Mouse (Mus musculus) gastrocnemius, postnatal 10 days (tissue): ENCODE results near the gene Sec31a. TPM values are rescaled to one million over a fixed set of nuclear protein-coding genes. Genes with fewer than 3 reads are reported as not detected.

Experiments used
- DNase-seq: peaks from one replicate; pipeline ENCODE4 v3.0.0; 2021; ENCODE audit warnings: mixed read lengths
- total RNA-seq, 2 experiments: library from RNA; stranded (reverse); gene quantifications; 2 replicates each; pipeline ENCODE4 v1.2.3; 2021

Sec31a gene
- total RNA-seq, 2 experiments from 2014 or later: 95.9 to 124 TPM

DNA sequence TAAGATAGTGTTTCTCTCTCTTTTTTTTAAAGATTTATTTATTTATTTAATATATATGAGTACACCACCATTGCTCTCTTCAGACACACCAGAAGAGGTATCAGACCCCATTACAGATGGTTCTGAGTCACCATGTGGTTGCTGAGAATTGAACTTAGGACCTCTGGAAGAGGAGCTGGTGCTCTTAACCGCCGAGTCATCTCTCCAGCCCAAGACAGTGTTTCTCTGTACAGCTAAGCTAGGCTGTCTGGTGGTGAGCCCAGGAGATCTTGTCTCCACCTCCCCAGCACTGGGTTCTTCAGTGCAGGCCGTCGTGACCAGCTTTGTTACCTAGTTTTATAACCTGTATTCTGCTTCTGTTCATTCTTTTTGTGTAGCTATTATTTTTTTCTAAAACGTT lies 5.8 kb downstream of the Sec31a start:
- no peak for DNase-seq

- no peak for DNase-seq
Observed at GRCm38 (mm10) chr5:100408485-100408884, 7.5 kb downstream of the Sec31a start.

DNA sequence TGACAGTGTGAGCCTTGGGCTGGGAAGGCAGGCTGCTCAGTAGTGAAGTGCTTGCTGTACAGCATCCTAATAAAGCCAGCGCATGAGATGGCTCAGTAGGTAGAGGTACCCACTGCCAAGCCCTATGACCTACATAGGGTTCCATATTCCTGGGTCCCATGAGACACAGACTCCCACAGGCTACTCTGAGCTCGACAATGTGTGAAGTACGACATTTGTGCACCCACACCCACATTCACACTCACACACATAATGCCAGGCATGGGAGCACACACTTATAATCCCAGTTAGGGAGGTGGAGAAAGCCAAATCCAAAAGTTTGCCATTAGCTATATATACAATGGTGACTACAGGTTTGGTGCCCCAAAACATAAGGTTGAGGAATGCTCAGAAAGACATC lies 19.3 kb downstream of the Sec31a start:
- no peak for DNase-seq

DNA sequence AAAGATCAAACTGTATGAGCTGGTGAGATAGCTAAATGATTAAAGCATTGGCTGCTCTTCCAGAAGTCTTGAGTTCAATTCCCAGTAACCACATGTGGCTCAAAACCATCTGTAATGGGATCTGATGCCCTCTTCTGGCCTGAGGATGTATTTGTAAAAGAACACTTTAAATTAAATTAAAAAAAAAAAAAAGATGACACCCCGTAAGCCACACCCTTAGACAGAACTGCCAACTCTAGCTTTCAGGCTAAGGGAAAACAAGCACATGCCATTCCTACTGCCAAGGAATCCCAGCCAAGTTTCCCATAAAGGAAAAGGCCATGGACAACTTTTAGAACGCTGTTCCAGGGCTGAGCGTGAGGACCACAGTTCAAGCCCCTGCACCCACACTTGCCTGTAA lies 22.4 kb downstream of the Sec31a start:
- DNase-seq: no peak

GRCm38 (mm10) chr5:100392436-100392955 lies 23.5 kb downstream of the Sec31a start:
- no peak for DNase-seq

DNA sequence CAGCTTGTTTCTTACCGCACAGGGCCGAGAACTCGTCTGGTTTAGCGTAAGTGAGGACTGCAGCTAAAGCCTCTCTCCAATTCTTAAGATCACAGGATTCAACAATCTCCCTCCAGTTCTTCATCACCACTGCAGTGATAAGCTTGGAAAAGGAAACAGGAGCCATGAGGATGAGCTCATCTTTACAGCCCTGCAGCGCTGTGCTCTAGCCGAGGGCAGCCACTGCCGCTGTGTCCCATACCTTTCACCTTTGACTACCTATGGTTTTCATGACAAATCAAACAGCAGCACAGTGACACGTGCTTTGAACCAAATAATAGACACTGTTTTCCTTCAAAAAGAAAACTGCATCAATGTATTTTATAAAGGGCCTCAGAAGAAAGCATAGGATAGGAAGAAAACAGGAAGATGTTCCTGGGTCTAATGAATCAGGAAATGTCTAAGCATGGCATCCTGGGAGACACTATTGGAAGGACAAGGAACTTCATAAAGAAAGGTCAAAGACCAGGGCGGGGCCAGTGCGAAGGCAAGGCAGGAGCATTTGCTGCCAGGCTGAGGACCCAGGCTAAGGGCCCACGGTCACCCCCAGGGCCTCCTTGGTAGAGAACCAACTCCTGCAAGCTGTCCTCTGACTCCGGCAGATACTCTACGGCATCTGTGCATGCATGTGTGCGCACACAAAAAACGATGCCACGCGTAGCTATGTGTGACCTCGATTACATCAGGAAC lies 32.1 kb downstream of the Sec31a start:
- DNase-seq: no peak

GRCm38 (mm10) chr5:100381094-100381493 lies 34.9 kb downstream of the Sec31a start:
- DNase-seq: no peak

DNA sequence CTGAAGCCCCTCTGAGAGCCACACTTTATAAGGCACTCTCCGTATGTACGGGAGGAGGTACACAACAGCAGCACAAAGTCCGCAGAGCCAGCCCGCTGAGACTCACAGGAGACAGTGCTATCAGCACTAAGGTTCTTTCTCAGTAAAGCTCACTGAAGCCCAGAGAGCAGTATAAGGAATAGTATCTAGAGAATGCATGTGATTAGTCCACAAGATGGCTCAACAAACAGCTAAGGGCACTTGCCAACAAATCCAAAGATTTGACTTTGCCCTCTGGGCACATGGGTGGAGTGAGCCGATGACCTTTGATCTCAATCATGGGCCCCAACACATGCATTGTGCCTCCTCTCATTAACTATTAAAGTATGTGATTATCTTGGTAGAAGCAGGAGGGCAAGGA lies 35.8 kb downstream of the Sec31a start:
- no peak for DNase-seq

- DNase-seq: no peak
Observed at GRCm38 (mm10) chr5:100378981-100379380, 37.1 kb downstream of the Sec31a start.

DNA sequence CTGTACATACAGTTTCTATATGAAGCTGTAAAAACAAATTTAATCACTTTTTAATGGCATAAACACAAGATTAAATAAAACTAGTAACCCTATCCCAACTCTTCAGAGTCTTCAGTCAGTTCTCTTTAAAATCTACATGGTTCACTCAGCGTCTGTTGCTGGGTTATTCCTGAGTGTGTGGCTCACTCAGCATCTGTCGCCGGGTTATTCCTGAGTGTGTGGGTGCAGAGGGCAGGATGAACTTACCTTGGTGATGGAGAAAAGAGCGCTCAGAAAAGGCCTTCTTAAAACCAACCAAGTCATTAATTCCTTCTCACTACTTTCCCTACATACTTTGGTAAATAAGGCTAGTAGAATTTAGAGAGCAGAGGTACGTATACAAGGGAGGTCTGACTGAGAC lies 37.8 kb downstream of the Sec31a start:
- no peak for DNase-seq

- no peak for DNase-seq
Observed at GRCm38 (mm10) chr5:100377376-100377775, 38.7 kb downstream of the Sec31a start.

- no peak for DNase-seq
Observed at GRCm38 (mm10) chr5:100374703-100375102, 41.3 kb downstream of the Sec31a start.

DNA sequence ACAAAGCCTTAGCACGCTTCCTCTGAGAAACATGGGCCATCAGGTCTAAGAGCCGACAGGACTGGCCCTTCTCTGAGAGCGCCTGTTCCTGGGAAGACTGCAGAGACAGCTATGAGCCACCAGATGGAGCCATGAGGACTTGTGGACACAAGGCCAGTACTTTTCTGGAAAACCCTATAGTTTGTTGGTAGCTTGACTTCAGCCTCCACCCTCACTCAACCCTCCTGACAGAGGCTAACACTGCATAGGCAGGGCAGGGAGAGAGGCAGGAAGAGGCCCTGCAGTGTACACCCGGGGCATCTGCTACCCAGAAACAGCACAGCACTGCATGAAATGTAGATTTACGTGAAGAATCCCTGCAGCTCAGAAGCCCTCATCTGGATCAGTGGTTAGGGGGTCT lies 42.1 kb downstream of the Sec31a start:
- DNase-seq: no peak

GRCm38 (mm10) chr5:100370919-100371318 lies 45.1 kb downstream of the Sec31a start:
- DNase-seq: no peak

- no peak for DNase-seq
Observed at GRCm38 (mm10) chr5:100369825-100370459, 46.1 kb downstream of the Sec31a start.

DNA sequence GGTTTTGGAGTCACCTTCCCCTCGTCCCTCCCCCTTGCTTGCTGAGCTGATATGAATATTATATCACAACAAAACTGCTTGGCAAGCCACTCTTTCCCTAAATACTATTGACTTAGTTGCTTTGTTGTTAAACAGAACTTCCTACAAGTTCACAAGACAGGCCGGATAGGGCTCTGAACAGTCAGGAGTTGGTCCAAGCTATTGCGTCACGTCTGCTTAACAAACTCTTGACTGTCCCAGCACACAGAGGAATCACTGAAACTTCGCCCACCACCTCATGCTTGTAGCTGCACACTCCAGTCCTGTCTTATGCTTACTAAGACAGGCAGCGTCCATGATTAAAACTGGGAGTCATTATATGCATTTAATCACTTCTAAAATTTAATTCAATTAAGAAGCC lies 46.9 kb downstream of the Sec31a start:
- no peak for DNase-seq

DNA sequence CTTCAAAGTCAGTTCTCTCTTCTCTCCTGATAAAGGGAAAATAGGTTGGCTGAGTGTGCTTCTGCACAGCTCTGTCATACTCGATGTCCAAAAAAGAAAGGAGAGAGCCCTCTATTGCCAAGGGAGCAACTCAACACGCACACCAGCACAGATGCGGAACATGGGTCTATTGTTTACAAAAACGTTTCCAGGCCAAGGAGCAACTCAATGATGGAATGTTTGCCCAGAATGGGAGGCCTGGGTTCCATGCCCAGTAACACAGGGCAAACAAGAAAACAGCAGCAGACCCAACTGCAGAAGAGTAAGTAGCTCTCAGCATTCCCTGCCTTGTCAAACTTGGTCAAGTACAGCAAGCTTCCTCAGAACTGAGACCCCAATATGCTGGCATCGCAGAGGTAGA lies 47.5 kb downstream of the Sec31a start:
- DNase-seq: no peak

- DNase-seq: no peak
Observed at GRCm38 (mm10) chr5:100367051-100367450, 49.0 kb downstream of the Sec31a start.

GRCm38 (mm10) chr5:100360296-100360695 lies 55.7 kb downstream of the Sec31a start:
- DNase-seq: no peak

DNA sequence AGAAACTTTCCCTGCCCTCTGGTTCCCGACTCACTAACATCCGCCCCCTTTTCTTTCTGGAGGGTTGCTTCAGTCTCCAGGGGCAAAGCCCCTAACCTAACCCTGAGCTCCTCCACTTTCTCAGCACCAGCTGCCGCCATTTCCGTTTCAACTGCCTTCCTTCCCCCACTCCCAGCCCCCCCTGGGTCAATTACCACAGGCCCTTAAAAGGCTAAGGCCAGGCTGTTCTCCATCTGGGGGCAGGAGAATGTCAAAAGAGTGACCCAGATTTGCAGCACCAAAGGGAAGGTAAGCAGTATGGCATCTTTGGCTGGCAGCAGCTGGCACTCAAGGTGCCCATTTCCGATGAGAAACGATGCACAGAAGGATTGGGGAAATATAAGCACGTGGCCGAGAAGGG lies 57.7 kb downstream of the Sec31a start:
- no peak for DNase-seq

- DNase-seq: no peak
Observed at GRCm38 (mm10) chr5:100354644-100355043, 61.4 kb downstream of the Sec31a start.

- no peak for DNase-seq
Observed at GRCm38 (mm10) chr5:100352986-100353848, 62.8 kb downstream of the Sec31a start.

- DNase-seq: no peak
Observed at GRCm38 (mm10) chr5:100350907-100351456, 65.1 kb downstream of the Sec31a start.
